Mouse (Mus musculus) c-Kit-negative CD71-positive TER-119-positive erythroid progenitor cells, embryonic 14.5 days (primary cell): Measurements from ENCODE around the gene Nlrp3.

Source experiments
- DNase-seq: peaks from one replicate; pipeline ENCODE4 v3.0.0-alpha.2; 2013; ENCODE audit warnings: low read depth, low spot score

Nlrp3 gene

DNA sequence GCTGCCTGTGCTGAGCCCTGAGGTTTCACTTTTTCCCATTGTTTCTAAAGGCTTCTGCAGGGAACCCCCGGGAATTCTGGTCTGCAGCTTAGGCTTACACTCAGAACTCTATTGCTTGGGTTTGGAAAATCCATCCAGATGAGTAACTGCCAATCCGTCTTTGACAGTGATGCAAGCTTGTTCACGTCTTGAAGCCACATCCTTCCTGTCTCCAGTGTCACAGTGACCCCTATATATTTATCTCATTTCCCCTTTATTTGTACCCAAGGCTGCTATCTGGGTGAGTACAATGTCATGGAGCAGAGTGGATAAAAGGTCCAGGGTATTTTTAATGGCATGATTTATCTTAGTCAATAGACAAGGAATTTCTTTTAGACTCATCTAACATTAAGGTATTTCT is at the start of gene Nlrp3:
TSS of gene Nlrp3 (plus strand) at position 245 of the 400 bp plus-strand sequence.
- DNase-seq, result no peak

DNA sequence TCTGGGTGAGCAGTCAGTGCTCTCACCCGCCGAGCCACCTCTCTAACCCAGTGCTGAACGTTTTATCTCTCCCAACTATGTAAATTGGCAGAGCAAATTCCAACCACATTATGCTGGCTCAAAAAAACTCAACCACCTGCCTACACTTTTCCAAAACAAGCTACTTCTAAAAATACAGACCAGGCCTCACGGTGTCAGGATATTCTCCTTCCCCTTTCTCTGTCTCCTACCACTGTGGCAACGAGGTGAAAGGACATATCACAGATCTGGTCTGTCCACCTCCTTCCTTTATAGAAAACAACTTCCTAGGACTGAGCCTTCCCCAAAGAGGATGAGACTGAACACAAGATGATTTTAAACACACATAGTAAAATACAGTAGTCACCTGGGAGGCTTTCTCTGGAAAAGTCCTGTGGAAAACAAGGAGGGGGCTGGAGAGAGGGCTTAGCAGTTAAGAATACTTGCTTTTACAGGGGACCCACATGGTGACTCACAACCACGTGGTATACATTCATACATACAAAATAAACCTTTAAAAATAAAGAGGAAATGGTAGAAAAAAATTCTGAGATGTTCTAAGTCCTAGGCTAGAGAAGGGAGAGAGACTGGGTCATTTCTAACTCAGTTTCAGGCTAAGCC is 44.6 kb upstream of the Nlrp3 start:
- DNase-seq, result no peak

DNA sequence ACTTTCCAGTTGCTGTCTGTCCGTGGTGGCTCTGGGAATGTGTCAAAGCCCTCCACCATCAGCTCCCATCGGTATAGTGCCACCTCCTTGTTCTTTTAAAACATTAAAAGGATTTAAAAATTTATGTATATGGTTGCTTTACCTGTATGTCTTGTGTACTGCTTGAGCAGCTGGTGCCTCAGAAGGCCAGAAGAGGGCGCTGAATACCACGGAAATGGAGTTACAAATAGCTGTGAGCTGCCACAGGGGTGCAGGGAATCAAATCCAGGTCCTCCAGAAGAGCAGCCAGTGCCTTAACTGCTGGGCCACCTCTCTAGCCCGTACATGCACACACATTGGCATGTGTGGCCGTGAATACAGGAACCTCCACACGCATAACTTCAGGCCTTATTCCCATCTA is 43.6 kb upstream of the Nlrp3 start:
- DNase-seq, result no peak

DNA sequence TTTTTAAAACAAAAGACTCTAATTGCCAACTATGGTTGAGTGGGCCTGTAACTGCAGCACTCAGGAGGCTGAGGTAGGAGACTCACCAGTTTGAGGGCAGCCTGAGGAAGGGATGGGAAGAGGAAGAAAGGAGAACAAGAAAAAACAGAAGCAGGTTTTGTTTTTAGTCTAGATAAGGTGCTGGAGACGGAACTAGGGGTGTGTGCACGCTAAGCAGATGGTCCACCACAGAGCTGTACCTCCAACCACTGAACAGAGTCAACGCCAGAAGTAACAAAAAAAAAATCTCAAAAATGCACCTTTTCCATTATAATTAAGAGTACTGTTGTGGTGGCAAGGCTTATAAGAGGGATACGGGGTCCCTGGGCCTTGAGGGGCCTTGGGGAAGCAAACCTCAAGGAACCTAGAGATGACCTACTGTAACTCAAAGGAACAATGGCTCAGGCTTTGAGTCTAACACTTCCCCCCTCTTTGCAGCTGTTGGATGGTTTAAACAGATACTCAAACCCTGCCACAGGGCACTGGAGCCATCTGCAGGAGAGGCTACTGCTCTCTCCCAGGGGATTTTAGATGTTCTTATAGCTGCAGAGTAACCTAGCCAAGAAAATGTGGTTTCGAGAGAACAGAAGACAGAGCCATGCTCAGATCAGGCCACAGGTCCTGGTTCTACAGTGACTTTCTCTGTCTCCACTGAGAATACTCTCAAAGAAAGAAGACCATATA is 39.2 kb upstream of the Nlrp3 start:
- no peak for DNase-seq

DNA sequence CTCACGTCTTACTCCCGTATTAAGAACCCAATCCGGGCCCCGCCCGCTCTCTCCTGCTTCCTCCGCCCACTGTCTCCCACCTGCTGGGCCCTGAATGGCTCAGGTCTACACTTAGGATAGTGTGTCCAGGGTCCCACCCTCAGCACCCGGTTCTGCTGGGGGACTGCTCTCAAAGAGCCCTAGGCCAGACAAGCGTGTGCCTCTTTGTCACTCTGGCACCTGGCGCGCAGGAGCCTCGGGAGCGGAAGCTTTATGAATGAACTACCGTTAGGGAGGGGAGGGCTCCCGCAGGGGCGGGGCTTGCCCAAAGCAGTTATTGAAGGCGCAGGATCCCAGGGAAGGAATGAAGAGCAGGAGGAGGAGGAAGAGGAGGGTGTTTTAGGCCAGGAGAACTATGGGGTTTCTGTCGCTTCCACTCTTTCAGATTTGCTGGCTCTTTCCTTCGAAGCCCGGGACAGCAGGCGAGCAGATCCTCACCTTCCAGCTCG is 36.0 kb upstream of the Nlrp3 start:
- DNase-seq, result no peak

DNA sequence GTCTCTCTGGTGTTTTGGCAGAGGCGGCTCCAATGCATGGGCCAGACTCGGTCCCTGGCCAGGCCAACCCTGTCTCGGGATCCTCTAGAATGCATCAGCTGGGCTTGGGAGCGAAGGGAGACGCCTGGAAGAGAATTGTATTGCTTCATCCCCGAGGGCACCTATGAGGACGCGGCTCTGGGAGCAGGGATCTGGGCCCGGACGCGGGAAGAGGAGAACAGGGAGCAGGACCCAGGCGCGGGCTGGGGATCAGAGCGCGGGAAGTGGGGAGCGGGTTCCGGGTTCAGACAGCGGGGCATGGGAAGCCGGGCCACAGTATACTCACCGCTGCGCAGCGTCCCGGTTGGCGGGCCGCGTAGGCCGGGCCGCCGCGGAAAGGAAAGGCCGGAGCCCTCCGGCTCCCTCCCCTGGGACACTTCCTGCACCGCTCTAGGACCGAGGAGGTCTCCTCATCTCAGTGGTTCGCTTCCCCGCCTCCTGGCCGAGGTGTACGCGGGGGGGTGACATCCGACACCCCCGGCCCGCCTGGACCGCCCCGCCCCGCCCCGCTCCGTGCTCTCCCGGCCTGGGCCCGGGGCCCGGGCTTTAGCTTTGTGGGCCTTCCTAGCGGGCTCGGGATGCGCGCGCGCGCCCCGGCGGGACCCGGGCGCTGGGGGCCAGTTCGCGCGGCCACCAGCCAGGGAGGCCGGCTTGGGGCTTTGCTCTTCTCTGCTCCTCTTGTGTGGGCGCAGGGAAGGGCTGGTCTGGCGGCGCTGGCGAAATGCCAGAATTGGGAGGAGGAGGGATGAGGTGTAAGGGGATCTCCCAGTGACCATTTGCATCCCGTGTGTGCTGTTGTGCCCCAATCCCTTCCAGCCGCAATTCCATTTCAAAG is 35.3 kb upstream of the Nlrp3 start:
- no peak for DNase-seq

DNA sequence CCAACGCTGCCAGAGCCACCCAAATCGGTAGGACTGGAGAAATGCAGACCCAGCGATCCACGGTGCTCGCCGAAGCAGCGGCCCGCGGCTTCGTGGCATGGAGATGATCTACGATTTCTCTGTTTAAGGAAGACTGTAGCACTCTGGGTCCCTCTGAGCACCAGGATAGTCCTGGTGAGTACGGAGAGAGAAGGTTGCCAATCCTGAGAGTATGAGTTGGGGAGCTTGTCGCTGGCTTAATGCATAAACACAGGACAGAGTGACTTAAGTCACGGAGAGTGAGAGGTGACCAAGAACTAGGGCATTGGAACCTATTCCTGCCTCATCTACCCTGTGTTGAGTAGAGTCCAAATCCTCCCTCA is 34.7 kb upstream of the Nlrp3 start:
- DNase-seq, result no peak

DNA sequence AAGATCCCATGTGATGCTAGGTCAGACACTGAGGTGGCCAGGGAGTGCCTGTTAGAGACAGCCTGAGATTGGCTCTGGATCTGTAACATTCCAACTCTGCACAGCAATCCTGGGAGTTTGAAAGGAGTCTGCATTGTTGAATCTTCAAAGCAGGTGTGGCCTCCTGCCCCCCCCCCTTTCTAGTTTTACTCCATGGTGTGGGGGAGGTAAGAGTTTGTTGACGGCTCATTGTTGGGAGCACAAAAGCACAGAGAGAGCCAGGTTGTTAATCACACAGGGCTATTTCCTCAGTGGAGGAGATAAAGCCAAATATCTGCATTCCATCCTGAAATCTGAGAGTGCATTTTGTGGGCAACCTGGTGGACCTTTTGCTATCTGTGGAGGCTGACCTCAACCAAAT is 29.8 kb upstream of the Nlrp3 start:
- no peak for DNase-seq

DNA sequence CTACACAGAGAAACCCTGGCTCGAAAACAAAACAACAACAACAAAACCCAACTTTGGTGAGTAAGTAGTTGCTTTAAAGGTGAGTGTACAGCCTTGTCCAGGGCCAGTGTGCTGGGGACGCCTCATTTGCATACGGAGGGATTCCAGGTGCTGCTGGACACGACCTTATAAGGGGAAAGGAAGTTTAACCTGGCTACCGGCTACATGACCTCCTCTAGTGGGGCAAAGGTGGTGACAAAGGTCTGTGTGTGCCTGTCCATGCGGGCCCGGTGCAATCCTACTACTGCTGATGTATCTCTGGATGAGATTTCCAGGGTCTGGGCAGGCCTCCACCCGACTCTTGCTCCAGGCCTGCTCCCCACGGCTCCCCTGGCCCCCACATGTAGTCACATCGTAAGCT is 28.6 kb upstream of the Nlrp3 start:
- DNase-seq, result no peak

DNA sequence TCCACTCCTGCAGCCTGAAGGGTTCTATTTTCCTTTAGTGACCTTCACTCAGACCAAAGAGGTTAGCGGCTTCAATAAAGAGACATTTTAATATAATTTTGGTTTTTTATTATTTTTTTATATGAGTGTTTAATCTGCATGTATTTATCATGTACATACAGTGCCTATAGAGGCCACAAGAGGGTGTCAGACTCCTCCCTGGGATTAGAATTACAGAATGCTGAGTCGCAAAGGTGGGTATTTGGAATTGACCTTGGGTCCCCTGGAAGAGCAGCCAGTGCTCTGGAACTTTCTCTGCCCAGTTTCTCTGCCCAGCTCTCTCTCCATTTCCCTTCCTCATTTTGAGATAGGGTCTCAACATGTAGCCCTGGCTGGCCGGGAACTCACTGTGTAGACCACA is 27.8 kb upstream of the Nlrp3 start:
- no peak for DNase-seq

DNA sequence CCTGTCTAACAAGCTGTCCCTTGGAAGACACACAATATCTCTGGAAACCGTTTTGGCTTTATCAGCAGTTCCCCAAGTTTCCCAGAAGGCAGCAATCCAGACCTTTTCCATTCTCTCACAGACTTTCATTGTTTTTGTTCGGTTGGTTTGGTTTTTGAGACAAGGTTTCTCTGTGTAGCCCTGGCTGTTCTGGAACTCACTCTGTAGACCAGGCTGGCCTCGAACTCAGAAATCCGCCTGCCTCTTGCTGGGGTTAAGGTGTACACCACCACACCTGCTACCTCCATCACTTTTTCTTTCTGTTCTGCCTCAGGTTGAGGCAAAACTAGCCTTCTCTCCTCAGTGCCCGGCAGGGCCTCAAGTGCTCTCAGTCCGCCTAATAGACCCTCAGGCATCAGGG is 27.0 kb upstream of the Nlrp3 start:
- no peak for DNase-seq

DNA sequence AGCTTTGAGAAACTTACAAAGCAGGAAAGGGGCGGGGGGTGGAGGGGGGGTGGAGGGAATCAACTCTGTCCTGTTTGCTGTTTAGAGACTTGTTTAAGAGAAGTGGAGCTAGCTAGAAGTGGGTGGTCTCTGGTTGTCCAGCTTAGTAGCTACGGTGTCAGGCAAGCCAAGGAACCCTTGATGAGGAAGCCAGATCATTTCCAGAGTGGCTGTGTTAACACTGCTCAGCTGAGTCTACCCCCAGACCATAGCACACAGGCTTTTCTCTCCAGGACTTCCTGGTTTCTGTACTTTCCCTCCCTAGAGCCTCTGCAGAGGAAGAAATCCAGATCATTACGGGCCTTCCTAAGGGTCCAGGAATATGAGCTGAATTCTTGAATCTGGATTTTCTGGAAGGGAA is 26.6 kb upstream of the Nlrp3 start:
- no peak for DNase-seq

DNA sequence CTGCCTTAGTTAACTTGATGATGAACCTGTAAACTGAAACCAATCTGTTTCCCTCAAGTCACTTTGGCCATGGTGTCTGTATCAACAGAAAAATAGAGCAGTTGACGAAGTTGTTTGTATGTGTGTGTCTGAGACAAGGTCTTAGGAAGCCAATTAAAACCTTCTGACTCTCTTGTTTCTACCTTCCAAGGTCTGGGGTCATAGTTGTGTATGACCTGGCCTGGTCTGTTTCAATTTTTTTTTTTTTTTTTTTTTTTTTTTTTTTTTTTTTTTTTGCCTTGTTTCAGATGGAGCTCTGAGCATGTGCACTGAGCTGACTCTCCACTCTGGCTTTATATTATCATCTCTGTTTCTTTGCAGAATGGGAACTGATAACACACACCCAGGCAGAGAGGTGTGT is 23.9 kb upstream of the Nlrp3 start:
- no peak for DNase-seq

DNA sequence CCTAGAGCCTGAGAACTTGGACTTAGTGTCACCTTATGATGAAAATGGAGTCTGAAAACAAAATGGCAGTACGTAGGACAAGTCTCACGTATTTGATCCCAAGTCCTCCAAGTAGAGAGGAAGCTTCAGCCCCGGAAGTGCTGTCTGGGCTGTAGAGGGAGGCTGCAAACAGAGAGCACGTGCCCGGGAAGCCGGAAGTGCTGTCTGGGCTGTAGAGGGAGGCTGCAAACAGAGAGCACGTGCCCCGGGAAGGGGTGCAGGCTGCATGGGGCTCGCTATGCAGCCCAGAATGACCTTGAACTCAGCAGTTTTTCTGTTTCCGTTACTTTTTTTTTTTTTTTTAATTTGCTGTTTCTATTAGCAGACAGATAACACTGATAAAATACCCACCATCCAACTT is 23.1 kb upstream of the Nlrp3 start:
- no peak for DNase-seq

DNA sequence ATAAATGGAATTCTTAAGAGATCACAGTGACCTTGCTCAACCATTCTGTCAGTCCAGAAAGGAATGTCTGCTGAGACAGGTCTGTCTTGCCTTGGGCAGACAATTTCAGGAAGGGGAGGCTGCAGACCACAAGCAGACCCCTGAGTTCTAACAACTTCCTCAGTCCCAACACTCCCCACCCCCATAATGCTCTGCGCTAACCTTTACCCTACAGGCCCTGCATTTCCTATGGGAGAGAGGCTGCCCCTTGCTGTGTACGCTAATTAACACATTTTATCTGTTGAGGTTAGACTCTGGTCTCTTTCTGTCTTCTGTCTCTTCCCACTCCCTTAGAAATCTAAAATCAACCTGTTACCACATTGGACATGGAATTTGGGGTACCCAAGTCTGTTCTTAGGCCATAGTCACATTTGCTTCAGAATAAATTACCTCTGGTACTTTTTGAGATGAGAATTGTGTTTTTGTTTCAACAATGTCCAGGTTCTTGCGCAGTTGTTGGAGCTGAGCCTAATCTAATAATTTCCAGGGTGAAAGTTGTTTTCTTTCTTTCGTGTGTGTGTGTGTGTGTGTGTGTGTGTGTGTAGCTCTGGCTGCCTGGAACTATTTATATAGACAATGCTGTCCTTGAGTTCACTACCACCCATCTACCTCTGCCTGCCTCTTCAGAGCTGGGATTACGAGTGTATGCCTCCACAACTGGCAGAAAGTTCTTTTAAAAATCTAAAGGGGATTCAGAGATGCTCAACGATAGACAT is 21.4 kb upstream of the Nlrp3 start:
- no peak for DNase-seq

DNA sequence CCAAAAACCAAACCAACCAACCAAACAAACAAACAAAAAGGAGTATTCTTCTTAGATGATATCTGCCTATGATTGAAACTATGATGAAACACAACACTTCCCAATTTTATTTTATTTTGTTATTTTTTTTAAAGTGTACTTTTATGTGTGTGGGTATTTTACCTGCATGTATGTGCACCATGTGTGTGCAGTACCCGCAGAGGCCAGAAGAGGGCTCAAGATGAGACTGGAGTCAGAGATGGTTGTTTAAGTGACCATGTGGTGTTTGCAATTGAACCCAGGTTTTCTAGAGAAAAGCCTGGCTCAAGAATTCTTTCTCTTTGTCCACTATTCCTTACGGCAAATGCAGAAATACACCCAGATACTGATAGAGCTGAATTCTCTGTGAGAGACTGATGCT is 17.2 kb upstream of the Nlrp3 start:
- DNase-seq, result no peak

DNA sequence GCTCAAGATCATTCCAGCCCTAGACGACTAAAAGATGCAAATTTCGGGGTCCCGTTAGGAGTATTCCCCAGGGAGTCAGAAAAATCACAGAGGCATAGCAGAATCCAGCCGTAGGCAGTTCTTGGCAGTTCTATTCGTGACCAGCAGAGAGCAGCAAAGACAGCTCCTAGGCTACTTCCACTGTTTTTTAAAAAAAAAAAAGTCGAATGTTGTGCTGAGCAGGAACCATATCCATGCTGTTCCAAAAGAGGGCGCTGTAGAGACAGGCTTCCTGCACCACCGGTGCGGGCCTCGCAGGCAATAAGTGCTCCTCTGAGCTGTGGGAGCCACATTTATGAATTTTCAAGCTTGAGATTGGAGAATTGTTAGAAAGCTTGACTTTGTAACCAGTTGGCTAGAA is 16.1 kb upstream of the Nlrp3 start:
- DNase-seq, result no peak

DNA sequence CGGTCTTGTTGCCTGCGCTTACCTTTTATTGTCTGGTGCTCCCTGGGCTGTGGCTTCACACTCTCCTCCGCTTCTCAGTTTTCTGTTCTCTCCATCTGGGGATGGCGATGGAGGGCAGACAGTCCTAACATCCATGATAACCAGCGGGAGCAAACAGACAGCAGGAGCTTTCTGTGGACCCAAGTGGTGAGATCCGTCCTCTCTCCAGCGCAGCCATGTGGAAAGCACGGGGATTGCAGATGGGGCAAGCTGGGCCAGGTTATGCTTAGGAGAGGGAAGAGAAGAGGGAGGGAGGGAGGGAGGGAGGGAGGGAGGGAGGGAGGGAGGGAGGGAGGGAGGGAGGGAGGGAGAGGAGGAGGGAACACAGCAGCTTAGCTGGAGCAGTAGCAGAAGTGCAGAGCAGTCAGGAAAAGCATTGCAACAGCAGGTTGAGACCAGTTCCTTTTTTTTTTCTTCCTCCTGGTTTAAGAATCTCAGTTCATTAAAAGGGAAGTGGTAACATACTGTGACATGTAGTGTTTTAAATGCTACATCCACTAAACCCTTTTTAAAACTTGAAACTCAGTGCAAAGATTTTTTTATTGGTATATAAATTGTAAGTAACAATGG is 14.8 kb upstream of the Nlrp3 start, which contains the start of gene Zkscan17:
TSS of gene Zkscan17 (minus strand) at position 280 of the 609 bp plus-strand sequence.
- DNase-seq, result no peak

DNA sequence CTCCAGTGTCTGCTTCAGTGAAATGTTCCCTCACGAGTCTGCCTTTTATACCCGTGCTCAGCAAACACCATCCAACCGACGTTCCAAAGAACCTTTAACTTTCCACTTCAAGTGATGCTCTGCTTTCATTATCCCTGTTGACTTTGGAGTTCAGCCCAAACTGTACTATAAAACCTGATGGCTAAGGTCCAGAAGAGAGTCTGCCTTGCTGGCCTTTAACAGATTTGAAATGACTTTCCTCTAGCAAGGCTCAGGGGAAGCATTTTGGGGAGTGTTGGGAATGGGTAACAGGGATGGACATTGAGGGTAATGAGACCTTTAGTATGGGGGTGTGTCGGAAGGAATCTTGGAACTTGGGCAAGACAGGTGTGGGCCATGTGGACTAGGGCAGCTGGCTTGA is 11.1 kb upstream of the Nlrp3 start:
- DNase-seq, result no peak

DNA sequence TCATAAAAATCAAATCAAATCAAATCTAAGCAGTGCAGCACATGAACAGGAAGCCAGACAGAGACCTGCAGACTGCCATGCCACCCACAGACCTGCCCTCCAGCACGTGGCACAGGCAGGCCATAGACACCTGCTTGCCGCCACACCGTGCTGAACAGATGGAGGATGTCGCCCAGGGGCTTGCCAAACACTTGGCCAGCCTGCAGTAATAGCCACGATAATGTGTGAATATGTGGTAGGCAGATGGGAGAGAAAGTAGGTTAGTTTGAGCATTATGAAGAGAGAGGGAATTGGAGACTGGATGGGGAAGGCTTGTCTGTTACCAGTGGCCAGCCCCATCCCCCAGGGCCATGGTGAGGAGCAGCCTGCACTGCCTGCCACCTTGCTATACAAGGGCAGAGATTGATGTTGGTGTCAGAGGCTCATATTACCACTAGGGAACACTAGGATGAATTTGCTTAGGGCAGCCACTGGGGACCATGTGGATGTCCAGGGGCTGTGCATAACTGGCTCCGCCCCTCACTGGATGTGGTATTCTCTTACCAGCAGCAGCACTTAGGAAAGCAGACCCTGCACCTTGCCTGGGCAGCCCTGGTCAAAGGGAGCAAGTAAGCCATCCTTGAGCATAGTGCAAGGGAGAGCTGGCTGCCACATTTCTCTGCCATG is 10.4 kb upstream of the Nlrp3 start:
- no peak for DNase-seq

DNA sequence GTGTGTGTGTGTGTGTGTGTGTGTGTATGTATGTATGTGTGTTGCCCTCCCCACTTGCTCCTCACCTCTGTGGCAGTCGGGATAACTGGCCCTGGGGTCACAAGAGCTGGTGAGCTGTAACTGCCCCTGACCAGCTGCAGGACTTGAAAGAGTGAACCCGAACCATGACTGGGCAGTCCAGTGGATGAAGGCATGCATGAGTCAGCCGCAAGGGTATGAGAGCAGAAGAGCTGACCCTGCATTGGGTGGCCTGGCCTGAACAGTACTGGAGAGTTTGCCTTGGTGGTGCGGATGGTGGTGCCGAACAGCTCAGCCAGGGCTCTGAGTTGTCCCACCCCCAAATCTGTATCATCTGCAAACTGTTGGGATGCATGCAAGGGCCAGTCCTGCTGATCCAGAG is 9.8 kb upstream of the Nlrp3 start:
- no peak for DNase-seq
